Mouse (Mus musculus) small intestine, adult 2 months (tissue): Measurements from ENCODE around the gene Taf6l. TPM values are rescaled to one million over a fixed set of nuclear protein-coding genes. Genes with fewer than 3 reads are reported as not detected.

Source experiments
- H3K27ac ChIP-seq: fragments of 200-500 bp; 2 replicates; pipeline ENCODE4 v1.5.1; 2012; ENCODE audit warnings: low read depth, low read length, control low read depth, inconsistent platforms; ENCODE audit not compliant: insufficient read depth
- H3K27me3 ChIP-seq: fragments of 200-500 bp; 2 replicates; pipeline ENCODE4 v1.6.1; 2012; ENCODE audit warnings: mild to moderate bottlenecking, moderate library complexity, low read length, inconsistent platforms; ENCODE audit not compliant: control insufficient read depth, insufficient read depth
- H3K36me3 ChIP-seq: fragments of 200-500 bp; 2 replicates; pipeline ENCODE4 v1.6.1; 2012; ENCODE audit warnings: mild to moderate bottlenecking, low read length, control low read depth, inconsistent platforms; ENCODE audit not compliant: control insufficient read depth, insufficient read depth
- H3K4me1 ChIP-seq: fragments of 200-500 bp; 2 replicates; pipeline ENCODE4 v1.6.1; 2012; ENCODE audit warnings: low read length, inconsistent platforms, mixed read lengths; ENCODE audit not compliant: control insufficient read depth, insufficient read depth, insufficient read length
- H3K4me3 ChIP-seq: fragments of 200-500 bp; 2 replicates; pipeline ENCODE4 v1.5.1; 2012; ENCODE audit warnings: low read depth, mild to moderate bottlenecking, control low read depth, inconsistent platforms, low read length, moderate library complexity
- CTCF ChIP-seq: fragments of 200-500 bp; IDR thresholded peaks from 2 replicates; pipeline ENCODE4 v1.5.1; 2012; ENCODE audit warnings: low read depth, mild to moderate bottlenecking, control low read depth, inconsistent platforms, low read length, moderate library complexity, mixed read lengths; ENCODE audit not compliant: insufficient replicate concordance, insufficient read length; ENCODE audit errors: extremely low read depth
- POLR2A ChIP-seq: fragments of 200-500 bp; IDR thresholded peaks from 2 replicates; pipeline ENCODE4 v1.6.1; 2012; ENCODE audit warnings: low read depth, mild to moderate bottlenecking, control low read depth, inconsistent platforms, low read length, moderate library complexity
- WGBS: fragments of 180-500 bp; shearing (Covaris S2); methylation state at CpG from one replicate; pipeline ENCODE4 v1.1.7; 2018; 5-methylcytosine and 5-hydroxymethylcytosine counted together
- polyA plus RNA-seq: library from polyadenylated mRNA; depleted of rRNA; stranded (reverse); fragments of >200 nt; gene quantifications from 2 replicates; pipeline ENCODE4 v1.2.3, GENCODE M21; 2012

Gene Taf6l
- polyA plus RNA-seq, 1 experiment, result 8.1 TPM

DNA sequence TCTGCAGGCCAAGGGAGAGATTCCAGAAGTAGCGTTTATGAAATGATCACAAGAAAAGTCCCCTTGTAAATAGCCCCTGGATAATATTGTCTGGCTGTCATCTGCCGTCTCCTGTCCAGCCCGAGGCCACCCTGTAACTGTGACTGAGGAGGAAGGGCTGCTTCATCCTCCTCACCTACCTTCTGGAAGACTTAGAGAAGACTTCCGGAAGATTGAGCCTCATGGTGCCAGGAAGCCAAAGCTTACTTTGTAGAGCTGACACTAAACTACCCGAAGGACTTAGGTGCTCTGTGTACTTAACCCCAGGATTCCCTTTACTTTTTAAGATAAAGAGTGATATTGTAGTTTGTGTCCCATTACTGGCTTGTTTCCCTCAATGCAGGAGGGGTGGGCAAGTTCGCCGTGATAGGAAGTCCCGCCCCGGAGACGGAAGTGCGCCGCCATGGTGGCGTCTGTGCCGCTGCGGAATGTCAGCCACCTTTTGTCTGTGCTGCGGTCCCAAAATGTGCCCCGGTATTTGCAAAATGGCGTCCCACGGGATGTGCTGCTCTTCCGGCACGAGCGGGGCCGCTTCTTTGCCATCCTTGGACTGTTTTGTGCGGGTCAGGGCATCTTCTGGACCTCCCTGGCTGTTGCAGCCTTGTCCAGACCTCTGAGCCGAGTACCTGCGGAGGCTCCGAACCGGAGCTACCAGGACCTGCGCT, 15.5 kb downstream of the Taf6l start, which contains the start of gene Tmem223:
Gene Tmem223 (plus strand): TSS at position 430 of the 704 bp plus-strand sequence.
- WGBS, result 14% methylated on average over 29 of the region's 29 CpGs
- peak; percentile 82 for TF ChIP-seq POLR2A
- TF ChIP-seq CTCF, result no peak
- Histone ChIP-seq H3K36me3 (peaks cover 39% of the 10 kb centered on the region), H3K4me1 (peaks cover 8% of the 10 kb centered on the region; the same call in 1 of the 2 replicates), H3K27ac (peak within 1 kb of the TSS; percentile 64), H3K27me3 (no peaks in the 10 kb centered on the region), H3K4me3 (peak within 1 kb of the TSS; percentile 85)

DNA sequence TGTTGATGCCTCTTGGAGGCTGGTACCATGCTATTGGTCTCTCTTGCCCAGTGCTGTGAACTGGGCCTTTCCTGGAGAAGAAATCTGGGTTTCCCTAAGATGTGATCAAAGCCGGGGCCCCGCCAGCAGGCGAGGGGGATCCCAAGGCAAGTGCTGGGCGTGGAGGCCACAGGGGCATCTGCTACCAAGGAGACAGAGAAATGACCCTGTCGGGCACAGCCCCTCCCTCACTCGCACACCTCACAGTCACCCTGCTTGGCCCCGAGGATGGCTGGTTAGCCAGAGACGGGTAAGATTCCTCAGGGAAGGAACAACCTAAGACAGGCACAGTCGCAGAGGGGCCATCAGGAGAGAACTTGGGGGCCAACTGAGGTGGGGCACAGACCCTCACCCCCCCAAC, 20.7 kb downstream of the Taf6l start:
- TF ChIP-seq CTCF (no peak), POLR2A (no peak)
- WGBS, result 94% methylated on average over 9 of the region's 9 CpGs
- Histone ChIP-seq H3K4me1 (no peaks in the 10 kb centered on the region), H3K27ac (no peak overlapping the region), H3K4me3 (no peak overlapping the region), H3K36me3 (peaks cover 65% of the 10 kb centered on the region), H3K27me3 (no peaks in the 10 kb centered on the region)

DNA sequence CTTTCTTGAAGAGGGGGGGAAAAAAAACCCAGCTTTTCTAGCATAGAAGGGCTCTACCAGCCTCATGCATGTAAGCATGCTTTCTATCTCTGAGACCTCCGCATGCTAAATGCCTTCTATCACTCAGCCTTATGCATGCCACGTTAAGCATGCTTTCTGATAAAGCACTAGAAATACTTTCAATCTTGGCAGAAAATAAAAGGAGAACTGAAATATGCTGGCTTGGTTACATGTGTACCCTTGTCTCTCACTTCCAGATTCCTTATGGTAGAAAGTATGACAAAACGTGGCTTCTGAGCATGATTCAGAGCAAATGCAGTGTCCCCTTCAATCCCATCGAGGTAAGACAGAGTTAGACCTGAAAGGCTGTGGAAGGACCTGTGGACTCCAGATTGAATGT, 22.9 kb downstream of the Taf6l start:
- no peaks in the 10 kb centered on the region for H3K4me1 ChIP-seq
- H3K36me3 ChIP-seq, result peaks cover 54% of the 10 kb centered on the region
- no peak overlapping the region for H3K4me3 ChIP-seq
- TF ChIP-seq POLR2A (no peak), CTCF (no peak)
- 84% methylated on average over 4 of the region's 4 CpGs for WGBS
- H3K27me3 ChIP-seq, result no peaks in the 10 kb centered on the region
- no peak overlapping the region for H3K27ac ChIP-seq

DNA sequence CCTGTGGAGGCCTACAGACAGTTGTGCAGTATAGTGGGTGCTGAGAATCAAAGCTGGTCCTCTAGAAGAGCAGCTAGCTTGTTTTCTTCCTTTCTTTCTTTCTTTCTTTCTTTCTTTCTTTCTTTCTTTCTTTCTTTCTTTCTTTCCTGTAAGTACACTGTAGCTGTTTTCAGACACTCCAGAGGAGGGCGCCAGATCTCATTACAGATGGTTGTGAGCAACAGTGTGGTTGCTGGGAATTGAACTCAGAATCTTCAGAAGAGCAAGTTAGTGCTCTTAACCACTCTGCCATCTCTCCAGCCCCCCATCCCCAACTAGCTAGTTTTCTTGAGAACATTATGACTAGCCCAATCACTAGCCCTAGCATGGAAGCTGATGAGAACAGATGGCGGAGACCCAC, 25.5 kb downstream of the Taf6l start:
- WGBS, result 92% methylated on average over 2 of the region's 2 CpGs
- Histone ChIP-seq H3K4me3 (no peak overlapping the region), H3K27ac (no peak overlapping the region), H3K4me1 (no peaks in the 10 kb centered on the region), H3K36me3 (peaks cover 32% of the 10 kb centered on the region), H3K27me3 (no peaks in the 10 kb centered on the region)
- TF ChIP-seq POLR2A, result no peak
- TF ChIP-seq CTCF, result no peak

DNA sequence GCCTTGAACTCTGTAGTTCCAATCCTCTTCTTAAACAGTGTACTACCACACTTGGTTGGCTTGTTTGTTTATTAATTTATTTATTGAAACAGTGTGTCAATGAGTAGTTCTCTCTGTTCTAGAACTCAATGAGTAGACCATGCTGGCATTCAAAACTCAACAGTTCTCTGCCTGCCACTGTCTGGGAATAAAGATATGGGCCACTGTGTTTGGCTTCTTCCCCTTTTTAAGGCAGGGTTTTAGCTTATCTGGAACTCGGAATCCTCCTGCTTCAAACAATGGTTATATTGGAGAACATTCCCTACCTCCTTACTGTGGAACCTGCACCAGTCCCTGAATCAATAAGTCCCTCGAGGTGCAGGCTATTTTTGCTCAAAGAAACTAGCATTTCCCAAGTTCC, 27.3 kb downstream of the Taf6l start:
- TF ChIP-seq POLR2A, result no peak
- TF ChIP-seq CTCF, result no peak
- Histone ChIP-seq H3K36me3 (peaks cover 23% of the 10 kb centered on the region), H3K4me1 (no peaks in the 10 kb centered on the region), H3K27me3 (no peaks in the 10 kb centered on the region), H3K27ac (no peak overlapping the region), H3K4me3 (no peak overlapping the region)
- 60% methylated on average over 2 of the region's 2 CpGs for WGBS

DNA sequence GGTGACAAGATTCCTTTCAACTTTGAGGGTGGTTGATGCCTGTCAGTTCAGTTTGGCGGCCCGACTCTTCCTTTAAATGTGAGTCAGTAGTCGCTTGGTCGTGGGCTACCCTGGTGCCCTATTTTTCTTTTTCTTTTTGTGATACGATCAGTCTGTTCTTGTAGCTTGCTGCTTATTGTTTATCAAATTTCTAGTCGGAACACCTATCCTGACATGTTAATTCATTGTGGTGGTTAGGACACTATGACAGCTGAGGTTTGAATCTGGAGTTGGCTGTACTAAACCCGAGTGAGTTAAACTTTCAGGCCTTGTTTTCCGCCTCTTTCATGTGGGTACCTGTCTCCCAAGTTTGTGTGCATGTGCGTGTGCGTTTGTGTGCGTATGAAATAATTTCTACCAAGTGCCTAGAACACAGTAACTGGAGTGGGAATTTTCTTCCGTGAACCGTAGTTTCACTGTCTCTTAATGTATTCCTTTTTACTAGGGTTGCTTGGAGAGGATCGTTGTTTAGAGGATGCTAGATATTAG, 28.7 kb downstream of the Taf6l start:
- H3K27me3 ChIP-seq, result no peaks in the 10 kb centered on the region
- H3K27ac ChIP-seq, result peak overlapping the region; percentile 34
- WGBS, result 1% methylated on average over 14 of the region's 14 CpGs
- H3K4me3 ChIP-seq, result peak overlapping the region; percentile 71
- TF ChIP-seq CTCF, result no peak
- TF ChIP-seq POLR2A, result no peak
- no peaks in the 10 kb centered on the region for H3K4me1 ChIP-seq
- peaks cover 19% of the 10 kb centered on the region for H3K36me3 ChIP-seq

DNA sequence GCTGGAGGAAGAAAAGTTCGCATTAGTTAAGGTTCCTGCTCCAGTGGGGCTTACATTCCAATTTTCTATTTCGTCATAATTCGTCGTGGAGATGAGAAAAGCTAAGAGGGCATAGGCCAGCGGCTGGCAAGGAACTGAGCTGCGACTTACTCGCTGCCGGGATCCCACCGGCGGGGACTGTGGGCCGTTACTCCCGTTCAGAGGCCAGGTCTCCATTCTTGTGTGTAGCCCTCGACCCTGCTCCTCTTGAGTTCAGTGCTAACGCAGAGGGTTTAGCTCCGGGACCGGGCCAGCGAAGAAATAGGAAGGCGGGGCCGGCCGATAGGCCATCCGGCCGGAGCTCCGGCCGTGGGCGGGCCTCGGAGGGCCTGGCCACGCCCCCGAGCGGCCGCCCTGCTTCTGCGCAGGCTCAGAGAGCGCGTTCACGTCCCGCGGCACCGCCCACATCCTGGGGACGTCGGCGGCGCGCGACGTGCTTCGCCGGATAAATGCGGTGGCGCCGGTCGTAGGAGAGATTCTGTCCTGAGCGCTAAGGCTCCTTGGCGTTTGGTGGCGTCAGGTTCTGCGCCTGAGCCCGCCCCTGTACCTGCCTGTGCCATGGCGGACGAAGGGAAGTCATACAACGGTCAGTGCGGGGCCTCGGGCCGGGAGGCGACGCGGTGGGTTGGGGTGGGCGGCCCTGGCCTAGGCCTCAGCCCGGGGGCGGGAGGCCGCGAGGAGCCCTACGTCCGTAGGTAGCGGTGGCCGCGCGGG, 29.4 kb downstream of the Taf6l start, which contains the start of gene Nxf1:
Gene Nxf1 (plus strand): TSS at position 439 of the 753 bp plus-strand sequence.
- peaks cover 20% of the 10 kb centered on the region for H3K36me3 ChIP-seq
- under 1% methylated on average over 75 of the region's 75 CpGs for WGBS
- H3K27ac ChIP-seq, result peak within 1 kb of the TSS; percentile 68
- H3K4me3 ChIP-seq, result peak within 1 kb of the TSS; percentile 71
- no peak for TF ChIP-seq CTCF
- TF ChIP-seq POLR2A, result peak; percentile 96
- H3K27me3 ChIP-seq, result no peaks in the 10 kb centered on the region
- no peaks in the 10 kb centered on the region for H3K4me1 ChIP-seq
